Mouse (Mus musculus): ENCODE results near the gene Cnot1. TPM values are rescaled to one million over a fixed set of nuclear protein-coding genes. Genes with fewer than 3 reads are reported as not detected.

Cnot1 gene
- polyA plus RNA-seq, 1 experiment from 2014 or later, result 18.0 TPM

DNA sequence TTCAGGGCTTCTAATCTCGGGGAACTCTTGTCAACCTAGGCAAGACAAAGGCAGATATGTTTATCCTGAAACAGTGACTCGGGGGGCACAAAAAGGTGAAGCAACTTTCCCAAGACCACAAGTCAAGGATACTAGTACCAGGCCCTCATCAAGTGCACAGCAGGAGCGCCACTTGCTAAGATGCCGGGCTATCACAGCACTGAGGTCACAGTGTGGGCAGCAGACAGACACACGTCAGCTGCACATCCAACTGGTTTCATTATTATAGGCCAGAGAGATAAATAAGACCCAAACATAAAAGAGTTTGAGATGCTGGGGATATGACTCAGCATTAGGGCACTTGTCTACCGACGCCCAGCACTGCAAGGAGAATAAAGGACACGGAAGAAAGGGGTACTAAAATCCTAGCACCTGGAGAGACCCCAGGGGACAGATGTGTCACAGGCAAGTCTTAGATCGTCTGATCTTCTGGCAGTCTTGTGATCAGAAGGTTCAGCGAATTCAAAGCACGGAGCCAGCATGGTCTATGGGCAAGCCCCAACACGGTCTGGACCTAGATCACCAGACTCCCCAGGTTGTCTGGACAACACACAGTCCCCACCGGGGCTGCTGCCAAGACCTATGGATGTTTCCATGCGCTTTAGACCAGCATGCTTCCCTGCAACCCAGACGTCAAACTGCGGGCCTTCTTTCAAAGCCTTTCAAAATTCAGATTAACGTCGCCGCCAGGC, 41.6 kb upstream of the Cnot1 start:
- Histone ChIP-seq H3K4me3 (ENCODE audit: low read depth, low read length) (no peak overlapping the region), H3K36me3 (ENCODE audit: control insufficient read depth, insufficient read depth, low read length) (no peaks in the 10 kb centered on the region; the same call in 1 of the 2 replicates), H3K27me3 (ENCODE audit: control insufficient read depth, insufficient read depth, low read length) (no peaks in the 10 kb centered on the region), H3K4me2 (replicated peaks; ENCODE audit: low read depth) (no peak overlapping the region), H3K4me1 (replicated peaks; ENCODE audit: control insufficient read depth, insufficient read depth) (no peaks in the 10 kb centered on the region), H3K9me3 (ENCODE audit: control insufficient read depth, low read length) (no peaks in the 10 kb centered on the region), H3K9ac (ENCODE audit: low read length) (no peak overlapping the region), H3K27ac (replicated peaks) (no peak overlapping the region)
- DNase-seq (ENCODE audit: low spot score), result no peak
- ATAC-seq (ENCODE audit: low FRiP score, low TSS enrichment), result no peak
- TF ChIP-seq CTCF (IDR thresholded peaks at IDR 0.05; ENCODE audit: low read depth), result no peak
- TF ChIP-seq EP300 (optimal IDR thresholded peaks at IDR 0.05), result no peak
- 83% methylated on average over 19 of the region's 19 CpGs for WGBS

GRCm38 (mm10) chr8:95848061-95848551, 40.8 kb upstream of the Cnot1 start:
- ATAC-seq (ENCODE audit: low FRiP score, low TSS enrichment) (no peak), DNase-seq (ENCODE audit: low spot score) (no peak)
- WGBS, result 80% methylated on average over 24 of the region's 24 CpGs
- Histone ChIP-seq H3K4me3 (ENCODE audit: low read depth, low read length) (no peak overlapping the region), H3K9ac (ENCODE audit: low read length) (no peak overlapping the region), H3K27me3 (ENCODE audit: control insufficient read depth, insufficient read depth, low read length) (no peaks in the 10 kb centered on the region), H3K36me3 (ENCODE audit: control insufficient read depth, insufficient read depth, low read length) (no peaks in the 10 kb centered on the region; the same call in 1 of the 2 replicates), H3K4me2 (replicated peaks; ENCODE audit: low read depth) (no peak overlapping the region), H3K27ac (replicated peaks) (no peak overlapping the region), H3K4me1 (replicated peaks; ENCODE audit: control insufficient read depth, insufficient read depth) (no peaks in the 10 kb centered on the region), H3K9me3 (ENCODE audit: control insufficient read depth, low read length) (no peaks in the 10 kb centered on the region)
- TF ChIP-seq EP300 (optimal IDR thresholded peaks at IDR 0.05) (no peak), CTCF (IDR thresholded peaks at IDR 0.05; ENCODE audit: low read depth) (no peak)

DNA sequence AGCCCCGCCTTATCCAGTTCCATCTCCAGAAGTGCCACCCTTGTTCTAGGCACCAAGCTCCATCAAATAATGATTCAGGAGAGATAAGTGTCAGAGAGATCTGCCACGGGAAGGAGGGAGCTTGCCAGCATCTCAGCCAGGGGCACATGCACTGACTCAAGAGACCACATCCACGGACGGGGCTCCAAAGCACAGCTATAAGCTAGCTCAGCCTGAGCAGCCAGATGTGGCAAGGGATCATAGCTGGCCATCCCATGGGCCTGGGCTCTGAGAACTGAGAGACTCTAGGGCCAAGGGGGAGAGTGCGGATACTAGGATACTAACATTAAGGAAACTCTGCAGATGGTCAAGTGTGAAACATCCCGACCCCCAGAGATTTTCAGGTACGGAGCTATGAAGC, 37.8 kb upstream of the Cnot1 start:
- WGBS, result 90% methylated on average over 7 of the region's 7 CpGs

GRCm38 (mm10) chr8:95843968-95844367, 36.7 kb upstream of the Cnot1 start:
- H3K4me1 ChIP-seq (replicated peaks; ENCODE audit: control insufficient read depth, insufficient read depth), result no peaks in the 10 kb centered on the region
- H3K9me3 ChIP-seq (ENCODE audit: control insufficient read depth, low read length), result no peaks in the 10 kb centered on the region
- H3K4me2 ChIP-seq (replicated peaks; ENCODE audit: low read depth), result no peak overlapping the region
- H3K27me3 ChIP-seq (ENCODE audit: control insufficient read depth, insufficient read depth, low read length), result no peaks in the 10 kb centered on the region
- WGBS, result 91% methylated on average over 6 of the region's 6 CpGs
- TF ChIP-seq EP300 (optimal IDR thresholded peaks at IDR 0.05) (no peak), CTCF (IDR thresholded peaks at IDR 0.05; ENCODE audit: low read depth) (no peak)
- DNase-seq (ENCODE audit: low spot score) (no peak), ATAC-seq (ENCODE audit: low FRiP score, low TSS enrichment) (no peak)
- no peaks in the 10 kb centered on the region; the same call in 1 of the 2 replicates for H3K36me3 ChIP-seq (ENCODE audit: control insufficient read depth, insufficient read depth, low read length)
- H3K27ac ChIP-seq (replicated peaks), result no peak overlapping the region
- no peak overlapping the region for H3K4me3 ChIP-seq (ENCODE audit: low read depth, low read length)
- H3K9ac ChIP-seq (ENCODE audit: low read length), result no peak overlapping the region

More for the DNA sequence above, 37.8 kb upstream of the Cnot1 start:
- ATAC-seq (ENCODE audit: low FRiP score, low TSS enrichment), result no peak
- Histone ChIP-seq H3K4me2 (replicated peaks; ENCODE audit: low read depth) (no peak overlapping the region), H3K4me3 (ENCODE audit: low read depth, low read length) (no peak overlapping the region), H3K27ac (replicated peaks) (no peak overlapping the region), H3K27me3 (ENCODE audit: control insufficient read depth, insufficient read depth, low read length) (no peaks in the 10 kb centered on the region), H3K4me1 (replicated peaks; ENCODE audit: control insufficient read depth, insufficient read depth) (no peaks in the 10 kb centered on the region), H3K9me3 (ENCODE audit: control insufficient read depth, low read length) (no peaks in the 10 kb centered on the region), H3K36me3 (ENCODE audit: control insufficient read depth, insufficient read depth, low read length) (no peaks in the 10 kb centered on the region; the same call in 1 of the 2 replicates), H3K9ac (ENCODE audit: low read length) (no peak overlapping the region)
- no peak for DNase-seq (ENCODE audit: low spot score)
- TF ChIP-seq EP300 (optimal IDR thresholded peaks at IDR 0.05) (no peak), CTCF (IDR thresholded peaks at IDR 0.05; ENCODE audit: low read depth) (no peak)

- H3K36me3 ChIP-seq (ENCODE audit: control insufficient read depth, insufficient read depth, low read length), result no peaks in the 10 kb centered on the region; the same call in 1 of the 2 replicates
- H3K27me3 ChIP-seq (ENCODE audit: control insufficient read depth, insufficient read depth, low read length), result no peaks in the 10 kb centered on the region
- 93% methylated on average over 15 of the region's 15 CpGs for WGBS
- no peak overlapping the region for H3K4me3 ChIP-seq (ENCODE audit: low read depth, low read length)
- DNase-seq (ENCODE audit: low spot score), result no peak
- H3K4me1 ChIP-seq (replicated peaks; ENCODE audit: control insufficient read depth, insufficient read depth), result no peaks in the 10 kb centered on the region
- H3K9me3 ChIP-seq (ENCODE audit: control insufficient read depth, low read length), result no peaks in the 10 kb centered on the region
- H3K9ac ChIP-seq (ENCODE audit: low read length), result no peak overlapping the region
- H3K4me2 ChIP-seq (replicated peaks; ENCODE audit: low read depth), result no peak overlapping the region
- no peak for TF ChIP-seq EP300 (optimal IDR thresholded peaks at IDR 0.05)
- TF ChIP-seq CTCF (IDR thresholded peaks at IDR 0.05; ENCODE audit: low read depth), result no peak
- ATAC-seq (ENCODE audit: low FRiP score, low TSS enrichment), result no peak
- no peak overlapping the region for H3K27ac ChIP-seq (replicated peaks)
Observed at GRCm38 (mm10) chr8:95841436-95841835, 34.2 kb upstream of the Cnot1 start.

- WGBS, result 98% methylated on average over 4 of the region's 4 CpGs
- Histone ChIP-seq H3K27me3 (ENCODE audit: control insufficient read depth, insufficient read depth, low read length) (no peaks in the 10 kb centered on the region), H3K4me2 (replicated peaks; ENCODE audit: low read depth) (no peak overlapping the region), H3K36me3 (ENCODE audit: control insufficient read depth, insufficient read depth, low read length) (no peaks in the 10 kb centered on the region; the same call in 1 of the 2 replicates), H3K27ac (replicated peaks) (no peak overlapping the region), H3K4me1 (replicated peaks; ENCODE audit: control insufficient read depth, insufficient read depth) (no peaks in the 10 kb centered on the region), H3K9ac (ENCODE audit: low read length) (no peak overlapping the region), H3K4me3 (ENCODE audit: low read depth, low read length) (no peak overlapping the region), H3K9me3 (ENCODE audit: control insufficient read depth, low read length) (no peaks in the 10 kb centered on the region)
- ATAC-seq (ENCODE audit: low FRiP score, low TSS enrichment), result no peak
- no peak for TF ChIP-seq CTCF (IDR thresholded peaks at IDR 0.05; ENCODE audit: low read depth)
- no peak for TF ChIP-seq EP300 (optimal IDR thresholded peaks at IDR 0.05)
- no peak for DNase-seq (ENCODE audit: low spot score)
Observed at GRCm38 (mm10) chr8:95839289-95839688, 32.0 kb upstream of the Cnot1 start.

Measured in stomach, postnatal 0 days (tissue).